Mouse (Mus musculus) adrenal gland, adult 18-20 months (tissue): Measurements from ENCODE around the gene Dpep1. TPM values are rescaled to one million over a fixed set of nuclear protein-coding genes. Genes with fewer than 3 reads are reported as not detected.
A peak's percentile ranks its signal among the peaks of the same experiment; 100 is the strongest.
"Not testable (repeated sequence)": the region's sequence is repeated elsewhere in the genome, so short reads cannot be mapped to it uniquely, and the experiment has no call there.

Source experiments
- DNase-seq, 2 experiments: peaks; one replicate each; pipeline ENCODE4 v3.0.0; 2021 to 2022; ENCODE audit warnings: low spot score in 2 of 2
- total RNA-seq, 2 experiments: library from RNA; stranded (reverse); gene quantifications; 1 replicate in 1 of 2; 2 replicates in 1 of 2; pipeline ENCODE4 v1.2.3; 2021

Gene Dpep1
- total RNA-seq, 2 experiments from 2014 or later: 45.0 to 48.5 TPM

DNA sequence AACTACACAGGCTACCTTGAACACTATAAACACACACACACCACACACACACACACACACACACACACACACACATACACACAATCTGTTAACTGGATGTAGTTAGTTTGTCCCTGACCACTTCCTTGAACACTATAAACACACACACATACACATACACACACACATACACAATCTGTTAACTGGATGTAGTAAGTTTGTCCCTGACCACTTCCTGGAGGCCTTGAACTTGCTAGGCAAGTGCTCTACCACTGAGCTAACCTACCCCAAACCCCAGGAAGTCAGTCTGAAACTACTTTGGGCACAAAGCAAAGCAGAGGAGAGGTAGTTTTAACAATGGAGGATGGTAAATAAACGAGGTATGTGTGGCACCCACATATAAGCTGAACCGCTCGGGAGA lies 17.5 kb downstream of the Dpep1 start:
- no peak for DNase-seq

DNA sequence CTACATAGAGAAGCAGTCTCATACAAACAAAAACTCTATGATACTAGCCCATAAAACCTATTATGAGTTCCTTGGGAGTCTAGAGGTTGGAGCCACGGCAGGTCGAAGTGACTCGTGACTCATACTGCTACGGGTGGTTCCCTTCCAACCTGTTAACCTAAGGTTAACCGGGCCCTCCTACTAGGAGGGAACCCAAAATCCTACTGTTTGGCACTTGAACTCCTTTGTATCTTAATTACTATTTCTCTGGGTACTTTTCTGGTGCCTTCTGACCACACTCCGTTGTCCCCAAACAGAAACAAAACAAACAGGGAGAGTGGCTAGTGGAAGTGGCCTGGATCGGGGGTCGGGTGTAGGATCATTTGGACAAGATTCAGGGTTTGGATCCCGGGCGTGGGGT lies 25.8 kb downstream of the Dpep1 start:
- DNase-seq: no peak

DNA sequence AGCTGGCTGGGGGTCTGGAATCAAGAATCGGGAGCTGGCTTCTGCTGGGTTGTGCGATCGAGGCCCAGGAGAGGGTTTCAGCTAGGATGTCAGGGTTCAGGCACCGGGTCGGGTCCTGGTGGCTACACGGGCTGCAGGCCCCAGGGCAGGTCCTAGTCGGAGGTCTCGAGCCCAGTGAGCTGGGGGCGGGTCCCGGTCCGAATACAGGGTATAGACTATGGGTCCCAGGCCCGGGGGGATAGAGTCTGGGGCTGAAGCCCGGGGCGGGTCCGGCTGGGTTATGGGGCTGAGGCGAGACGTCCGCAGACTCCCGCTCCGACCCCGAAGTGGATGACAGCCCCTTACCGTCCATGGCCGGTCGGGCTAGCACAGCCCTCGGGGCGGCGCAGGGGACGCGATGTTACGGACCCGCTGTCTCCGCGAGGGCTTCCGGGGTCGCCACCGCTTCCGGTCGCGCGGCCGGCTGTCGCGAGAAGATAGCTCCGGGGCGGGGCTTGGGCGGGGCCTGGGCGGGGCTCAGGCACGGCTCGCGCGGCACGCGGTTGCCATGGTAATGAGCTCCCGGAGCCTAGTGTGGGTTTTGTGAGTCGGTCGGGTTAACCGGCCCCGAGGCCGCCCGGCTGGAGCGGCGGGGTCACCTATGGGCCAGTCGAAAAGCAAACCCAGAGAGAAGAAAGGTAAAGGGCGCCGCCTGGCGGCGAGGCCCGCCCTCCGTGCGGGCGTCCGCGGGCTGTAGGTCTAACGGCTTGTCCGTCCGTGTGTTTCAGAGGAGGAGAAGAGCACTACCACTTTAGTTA lies 26.5 kb downstream of the Dpep1 start, which contains the start of the genes Chmp1a and Spata33:
TSS of gene Chmp1a (minus strand) at position 443 of the 797 bp plus-strand sequence.
TSS of gene Spata33 (plus strand) at position 512 of the 797 bp plus-strand sequence.
- DNase-seq: peak; percentile 85 to 89

DNA sequence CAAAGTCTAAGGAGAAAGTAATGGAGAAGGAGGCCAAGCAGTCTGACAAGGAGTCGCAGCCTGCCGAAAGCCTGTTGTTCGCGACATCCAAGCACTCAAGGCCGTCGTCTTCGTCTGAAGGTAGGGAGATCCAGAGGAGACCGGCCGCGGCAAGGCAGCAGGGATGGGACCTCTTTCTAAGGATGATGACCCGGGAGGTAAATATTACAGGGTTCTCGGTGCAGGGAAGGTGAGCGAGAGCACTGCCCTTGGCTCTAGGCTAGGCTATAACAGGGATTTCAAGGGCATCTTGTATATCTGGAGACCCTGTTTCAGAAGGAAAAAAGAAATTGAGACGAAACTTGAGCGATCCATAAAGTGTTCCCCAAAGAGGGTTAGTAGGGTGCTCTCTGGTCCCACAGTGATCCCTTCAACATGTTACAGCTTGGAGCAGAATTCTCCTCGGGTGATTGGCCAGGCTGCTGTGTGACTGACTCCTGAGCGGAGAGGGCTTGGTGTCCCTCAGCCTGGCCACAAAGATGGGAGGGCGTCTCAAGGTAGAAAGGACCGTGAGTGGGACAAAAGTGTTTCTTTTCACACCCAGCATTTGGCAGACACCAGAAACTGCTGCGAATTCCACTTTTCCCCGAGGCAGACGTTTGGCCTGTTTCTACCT lies 27.2 kb downstream of the Dpep1 start:
- no peak for DNase-seq

DNA sequence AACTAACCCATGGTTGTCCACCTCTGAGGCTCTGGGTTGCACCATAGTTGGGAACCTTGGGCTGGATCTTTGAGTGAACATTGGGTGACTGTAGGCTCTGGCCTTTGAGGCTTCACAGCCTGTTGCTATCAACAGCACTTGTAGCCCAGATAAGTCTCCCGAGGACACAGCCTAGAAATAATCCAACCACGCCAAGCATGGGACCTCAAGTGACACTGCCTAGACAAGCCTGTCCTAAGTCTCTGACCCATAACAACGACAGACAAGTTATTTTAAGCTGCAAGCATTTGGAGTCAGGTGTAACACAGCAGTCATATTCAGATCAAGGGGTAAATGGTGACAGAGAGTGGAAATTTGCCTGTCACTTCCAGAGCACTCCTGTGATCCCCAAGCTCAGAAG lies 29.4 kb downstream of the Dpep1 start:
- DNase-seq: no peak

DNA sequence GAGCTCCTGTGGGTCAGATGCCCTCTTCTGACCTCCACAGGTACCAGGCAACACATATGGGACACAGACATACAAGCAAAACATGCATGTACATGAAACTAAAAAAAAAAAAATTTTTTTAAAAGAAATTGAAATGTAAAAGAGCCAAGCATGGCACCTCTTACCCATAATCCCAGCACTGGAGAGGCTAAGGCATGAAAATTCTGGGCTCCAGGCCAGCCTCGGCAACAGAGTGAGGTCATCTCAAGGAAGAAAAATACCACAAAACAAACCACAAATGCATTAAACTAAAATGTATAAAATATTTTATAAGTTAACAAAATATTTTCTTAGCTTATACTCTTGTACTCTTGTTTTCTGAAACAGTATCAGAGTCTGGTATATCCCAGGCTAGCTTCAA lies 34.9 kb downstream of the Dpep1 start:
- no peak for DNase-seq

DNA sequence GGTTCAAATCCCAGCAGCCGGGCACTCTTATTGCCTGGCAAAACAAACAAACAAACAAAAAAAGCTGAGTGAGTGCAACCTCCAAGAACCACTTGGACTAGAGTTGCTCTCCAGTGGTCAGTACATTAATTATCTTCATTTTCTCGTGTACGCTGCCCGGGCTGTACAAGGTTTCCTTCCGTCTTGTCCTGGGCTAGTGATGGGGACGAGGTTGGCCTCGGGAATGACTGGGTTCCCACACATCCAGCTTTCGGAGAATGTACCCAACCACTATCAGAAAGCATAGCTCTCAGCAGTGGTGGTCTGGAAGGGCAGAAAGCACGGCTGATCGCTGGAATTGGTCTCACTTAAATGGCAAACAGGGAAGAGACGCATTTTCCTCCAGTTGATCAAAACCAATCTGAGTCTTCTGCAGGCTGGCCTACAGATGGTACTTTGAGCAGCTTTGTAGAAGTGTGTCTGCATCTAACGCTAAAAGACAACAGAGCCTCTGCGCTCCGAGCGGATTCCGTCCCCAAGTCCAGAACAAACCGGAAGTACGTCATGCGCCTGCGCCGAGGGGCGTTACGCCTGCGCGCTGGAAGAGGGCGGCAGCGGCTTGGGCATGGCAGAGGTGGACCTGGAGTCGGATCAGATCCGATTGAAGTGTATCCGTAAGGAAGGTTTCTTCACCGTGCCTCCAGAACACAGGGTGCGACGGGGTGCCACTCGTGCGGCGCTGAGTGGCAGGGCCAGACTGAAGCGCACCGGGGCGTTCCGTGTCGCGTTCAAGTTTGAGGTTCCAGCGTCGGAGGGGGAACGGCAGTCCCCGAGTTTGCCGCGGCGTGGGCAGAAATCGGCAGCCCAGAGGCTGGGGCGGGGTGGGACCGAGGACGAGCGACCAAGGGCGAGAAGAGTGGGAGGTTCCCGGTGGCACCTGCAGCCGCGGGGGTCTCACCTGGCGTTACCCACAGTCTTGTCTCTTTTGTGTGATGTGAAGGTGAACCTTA lies 38.5 kb downstream of the Dpep1 start, which contains the start of gene Cdk10:
TSS of gene Cdk10 (plus strand) at position 565 of the 989 bp plus-strand sequence.
- peak; percentile 96 to 97 for DNase-seq

DNA sequence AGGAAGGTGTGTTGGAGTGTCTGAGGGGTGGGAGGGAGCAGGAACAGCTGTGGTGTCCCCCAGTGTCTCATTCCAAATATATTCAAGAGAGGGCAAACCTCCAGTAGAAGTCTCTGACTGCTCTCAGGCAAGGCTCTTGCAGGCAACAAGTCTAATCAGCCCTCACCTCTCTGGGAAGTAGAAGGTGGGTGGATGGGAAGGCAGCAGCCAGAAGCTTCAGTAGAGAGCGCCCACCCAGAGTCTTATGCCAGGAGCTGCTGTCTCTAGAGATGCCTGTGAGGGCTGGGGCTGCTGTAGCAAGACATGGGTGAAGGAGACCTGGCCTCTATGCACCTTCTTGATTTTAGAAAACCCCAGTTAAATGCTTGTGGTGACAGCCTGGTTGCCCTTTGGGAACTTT lies 42.4 kb downstream of the Dpep1 start:
- DNase-seq: no peak

DNA sequence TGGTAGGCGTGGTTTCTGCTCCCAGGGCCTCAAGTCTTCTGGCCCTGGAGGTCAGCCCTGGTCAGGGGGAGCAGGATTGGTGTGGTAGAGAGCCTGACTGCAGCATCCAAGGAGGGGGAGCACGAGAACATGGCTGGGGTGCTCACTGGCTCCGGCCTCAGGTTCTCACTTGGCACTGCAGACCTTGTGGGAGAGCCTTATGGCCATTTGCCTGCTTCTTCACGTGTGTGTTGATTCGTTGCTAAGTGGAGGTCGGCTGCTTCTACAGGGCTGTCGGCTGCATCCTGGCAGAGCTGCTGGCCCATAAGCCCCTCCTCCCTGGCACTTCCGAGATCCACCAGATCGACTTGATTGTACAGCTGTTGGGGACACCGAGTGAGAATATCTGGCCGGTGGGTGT lies 44.3 kb downstream of the Dpep1 start:
- not testable (repeated sequence) for DNase-seq

DNA sequence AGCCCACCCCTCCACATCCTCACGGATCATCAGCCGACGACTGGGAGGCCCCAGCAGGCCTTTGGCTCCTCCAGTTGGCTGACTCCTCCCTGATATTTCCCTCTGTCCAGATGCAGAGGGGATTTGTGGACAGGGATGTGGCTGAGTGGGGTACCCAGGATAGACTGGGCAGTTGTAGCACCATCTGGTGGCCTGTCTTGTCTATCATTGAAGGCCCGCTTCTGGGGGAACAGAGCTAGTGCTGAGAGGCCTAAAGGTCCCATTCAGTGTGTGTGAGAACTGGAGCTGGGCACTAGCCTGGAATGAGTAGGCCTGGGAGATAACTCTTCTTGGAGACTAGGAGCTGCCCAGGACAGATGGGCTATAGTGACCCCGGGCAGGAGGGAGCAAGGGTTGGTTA lies 45.7 kb downstream of the Dpep1 start:
- no peak for DNase-seq

DNA sequence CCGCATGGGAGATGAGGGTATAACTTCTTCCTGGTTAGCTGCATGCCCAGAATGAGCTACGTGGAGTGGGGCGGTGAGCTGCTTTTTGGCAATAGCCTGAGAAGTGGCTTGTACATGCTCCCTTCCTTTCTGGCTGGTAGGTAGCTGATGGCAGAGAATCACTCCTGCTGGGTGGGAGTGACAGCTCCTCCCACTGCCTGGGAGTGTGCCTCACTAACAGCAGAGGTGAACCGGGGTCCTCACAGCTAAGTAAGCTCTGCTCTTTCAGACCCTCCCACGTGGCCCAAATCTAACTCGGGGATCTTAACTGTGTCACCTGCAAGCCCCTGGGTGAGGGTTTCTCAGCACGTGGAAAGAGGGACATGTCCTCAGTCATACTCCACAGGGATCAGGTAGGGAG lies 46.5 kb downstream of the Dpep1 start:
- no peak for DNase-seq

DNA sequence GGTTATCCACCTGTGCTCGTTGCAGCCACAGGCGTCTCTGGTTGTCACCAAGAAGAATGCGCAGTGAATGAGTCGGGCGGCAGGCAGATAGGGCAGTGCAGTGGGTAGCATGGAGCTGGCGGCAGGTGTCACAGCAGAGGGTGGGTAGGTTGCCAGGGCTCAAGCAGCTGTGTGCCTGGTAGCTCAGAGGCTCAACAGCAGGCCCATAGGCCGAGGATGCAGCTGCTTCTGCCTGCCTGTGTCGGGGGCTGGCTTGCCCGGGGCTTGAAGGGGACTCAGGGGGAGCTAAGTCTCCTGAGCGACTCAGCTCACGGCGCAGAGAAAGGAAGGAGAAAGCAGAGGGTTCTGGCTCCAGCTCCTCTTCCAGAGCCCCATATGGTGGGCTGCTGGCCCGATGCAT lies 47.3 kb downstream of the Dpep1 start:
- no peak for DNase-seq

DNA sequence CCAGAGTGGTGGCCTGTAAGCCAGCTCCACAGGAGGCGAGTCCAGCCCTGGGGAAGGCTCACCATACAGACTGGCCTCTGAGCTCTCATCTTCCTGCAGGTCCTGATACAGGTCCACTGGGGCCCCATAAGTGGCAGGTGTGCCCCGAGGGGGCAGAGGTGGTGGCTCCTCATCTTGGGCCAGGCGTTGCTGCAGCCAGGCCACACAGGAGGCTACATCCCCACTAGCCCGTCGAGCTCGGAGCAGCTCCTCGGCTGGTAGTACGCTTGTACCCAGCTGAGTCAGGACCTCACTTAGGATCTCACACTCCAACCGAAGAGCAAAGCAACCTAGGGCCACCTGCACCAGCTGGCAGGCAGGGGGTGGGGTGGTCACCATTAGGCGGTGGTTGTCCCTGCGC lies 47.7 kb downstream of the Dpep1 start:
- no peak for DNase-seq

DNA sequence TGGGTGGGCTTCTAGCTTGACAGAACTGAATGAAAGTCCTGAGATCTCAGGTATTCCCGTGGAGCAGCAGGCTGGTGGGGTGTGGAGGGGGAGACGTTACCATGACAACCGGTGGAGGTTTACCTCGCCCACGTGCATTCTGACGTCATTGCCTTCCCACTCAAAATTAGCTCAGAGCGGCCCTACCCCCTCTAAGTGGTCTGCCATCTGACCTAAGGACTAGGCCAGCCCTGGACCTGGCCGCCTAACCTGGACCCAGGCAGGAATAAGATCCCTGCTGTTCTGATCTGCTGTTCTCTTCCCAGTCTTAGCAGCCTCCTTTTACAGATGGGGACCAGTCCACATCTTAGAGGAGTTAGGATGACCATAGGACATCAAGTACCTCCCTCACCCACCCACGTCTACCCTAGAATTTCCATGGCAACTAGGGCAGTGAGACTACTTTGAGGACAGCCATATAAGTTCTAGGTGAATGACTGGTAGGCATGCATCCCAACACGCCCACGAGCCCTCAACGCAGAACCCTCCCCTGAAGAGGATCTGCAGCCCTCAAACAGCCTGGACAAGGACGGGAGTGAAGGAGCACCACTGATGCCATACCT lies 49.0 kb downstream of the Dpep1 start:
- DNase-seq: no peak

DNA sequence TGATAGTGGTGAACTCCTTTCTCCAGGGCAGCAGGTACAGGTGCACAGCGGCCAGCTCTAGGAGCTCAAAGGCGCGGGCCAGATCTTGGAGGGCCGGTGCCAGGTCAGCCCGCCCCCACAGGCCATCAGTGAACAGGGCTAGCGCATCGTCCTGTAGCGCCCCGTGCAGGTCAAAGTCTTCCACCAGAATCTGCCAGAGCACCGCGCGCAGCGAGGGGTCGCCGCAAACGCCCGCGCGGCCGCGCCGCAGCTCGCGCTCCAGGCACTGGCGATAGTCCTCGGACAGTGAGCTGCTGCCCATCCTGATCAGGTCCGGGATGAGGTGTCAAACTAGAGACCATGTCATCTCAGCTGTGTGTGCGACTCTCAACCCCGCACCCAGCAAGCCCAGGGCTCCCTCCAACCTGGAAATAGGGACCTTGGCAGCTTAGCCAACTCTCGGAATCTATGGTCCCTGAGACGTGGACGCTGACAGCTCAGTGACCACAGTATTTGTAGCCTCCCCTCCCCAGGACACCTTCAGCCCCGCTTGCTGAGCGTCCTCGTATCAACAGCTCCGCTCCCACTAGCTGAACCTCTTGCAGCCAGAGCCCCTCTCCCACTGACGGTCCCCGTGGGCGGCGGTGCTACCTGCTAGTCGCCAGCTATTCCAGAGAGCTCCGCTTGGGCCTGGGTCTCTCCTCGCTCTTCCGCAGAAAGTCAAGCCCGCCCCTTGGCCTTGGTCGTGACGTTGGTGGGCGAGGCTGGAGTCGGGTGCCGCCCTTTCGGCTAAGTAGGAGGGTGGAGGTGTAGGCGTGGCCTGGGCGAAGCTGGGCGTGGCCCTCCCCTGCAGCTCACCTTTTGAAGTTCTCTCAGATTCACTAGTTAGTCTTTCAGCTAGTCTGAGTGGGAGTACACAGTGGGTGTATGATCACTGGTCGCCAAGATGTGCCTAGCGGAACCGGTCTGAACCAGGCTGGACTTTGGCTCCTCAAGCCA lies 49.8 kb downstream of the Dpep1 start, which contains the start of gene Spata2l:
TSS of gene Spata2l (minus strand) at position 714 of the 978 bp plus-strand sequence.
- DNase-seq: peak; percentile 87

DNA sequence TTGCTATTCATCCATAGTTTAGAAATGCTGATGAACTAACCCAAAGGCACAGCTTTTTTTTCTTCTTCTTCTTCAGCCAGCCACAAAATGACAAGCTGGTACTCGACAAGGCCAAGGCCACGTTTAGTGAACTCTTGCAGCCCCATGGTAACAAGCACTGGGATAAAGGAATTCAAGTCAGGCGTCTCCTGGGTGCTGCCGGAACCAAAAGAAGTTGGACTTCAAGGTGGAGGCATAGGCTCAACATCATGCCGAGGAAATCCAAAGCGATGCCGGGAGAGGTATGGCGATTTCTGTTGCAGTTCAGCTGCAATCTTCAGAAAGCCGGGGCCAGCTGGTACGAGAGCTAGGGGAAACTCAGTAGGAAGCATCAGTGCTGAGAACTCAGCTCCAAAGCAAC lies 53.4 kb downstream of the Dpep1 start:
- peak in 1 of 2 experiments; percentile 14 for DNase-seq

DNA sequence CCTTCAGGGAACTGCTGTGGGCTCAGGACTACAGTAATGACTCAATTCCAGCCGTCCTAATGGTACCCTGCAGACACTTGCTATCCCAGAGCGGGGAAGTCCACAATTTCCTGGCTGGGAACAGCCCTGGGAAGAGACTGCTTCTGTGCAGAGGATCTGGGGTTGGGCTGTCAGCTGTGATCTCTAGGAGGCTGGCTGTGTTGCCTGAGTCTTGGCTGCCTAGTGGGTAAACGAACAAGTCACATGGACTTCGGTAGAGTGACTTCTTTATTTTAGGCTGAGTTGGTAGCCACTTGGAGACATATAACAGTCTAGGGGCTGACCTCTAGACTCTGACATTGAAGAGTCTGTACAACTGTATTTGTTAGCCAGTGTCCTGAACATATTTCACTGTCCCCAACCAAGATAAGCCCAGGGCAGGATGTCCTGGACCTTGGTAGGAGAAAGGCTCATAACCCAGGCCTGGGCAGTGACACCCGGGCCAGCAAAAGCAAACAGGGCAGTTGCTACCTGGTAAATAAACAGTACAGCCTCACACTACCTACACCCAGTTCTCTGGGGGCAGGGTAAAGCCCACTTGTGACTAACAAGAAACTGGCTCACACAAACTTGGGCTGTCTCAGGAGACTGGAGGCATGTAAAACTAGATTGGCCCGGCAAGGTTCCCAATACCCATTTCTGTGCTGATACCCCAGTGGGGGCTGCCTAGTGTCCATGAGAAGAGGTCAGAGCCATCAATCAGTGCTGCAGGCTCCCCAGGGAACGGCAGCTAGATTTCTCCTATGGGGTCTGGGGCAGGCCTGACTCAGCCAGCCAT lies 56.3 kb downstream of the Dpep1 start:
- DNase-seq: no peak

DNA sequence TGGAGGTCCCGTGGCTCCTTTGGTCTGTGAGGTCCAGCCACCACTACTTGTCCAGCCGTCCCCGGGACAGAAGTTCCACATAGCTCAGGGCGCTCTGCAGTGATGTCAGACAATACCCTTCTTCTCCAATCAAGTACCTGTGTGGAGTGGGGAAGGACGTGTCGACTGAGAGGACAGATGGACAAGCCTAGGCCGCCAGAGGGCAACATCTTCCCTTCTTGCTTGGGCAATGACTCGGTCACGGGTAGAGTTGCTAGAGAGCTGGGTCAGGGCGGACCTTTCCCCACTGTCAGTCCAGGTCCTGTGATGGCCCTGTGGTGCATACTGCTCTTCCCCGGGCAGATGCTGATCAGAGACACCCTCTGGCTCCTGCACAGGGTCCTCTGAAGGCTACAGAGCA lies 57.0 kb downstream of the Dpep1 start:
- no peak for DNase-seq

DNA sequence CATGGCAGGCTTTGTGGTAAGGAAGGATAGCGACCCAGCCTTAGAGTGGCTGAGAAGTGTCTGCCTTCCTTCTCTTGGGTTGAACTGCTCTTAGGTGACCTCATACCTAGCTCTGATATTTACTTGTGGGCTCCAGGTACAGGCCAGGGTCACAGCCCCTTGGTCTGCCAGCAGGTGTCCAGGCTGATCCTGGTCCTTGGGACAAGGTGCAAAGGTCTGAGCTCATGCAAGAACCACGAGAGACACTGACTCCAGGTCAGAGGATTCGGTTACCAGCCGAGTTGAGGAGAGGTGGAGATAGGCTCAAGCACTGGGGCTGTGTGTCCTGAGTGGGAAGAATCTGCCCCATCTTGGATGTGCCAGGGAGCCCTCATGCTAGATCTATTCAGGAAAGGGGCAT lies 58.3 kb downstream of the Dpep1 start:
- DNase-seq: no peak
